Mouse (Mus musculus) layer of hippocampus, postnatal 25 days (tissue): ENCODE measurements around the gene Tymp. TPM values are rescaled to one million over a fixed set of nuclear protein-coding genes. Genes with fewer than 3 reads are reported as not detected.

ENCODE experiments used
- DNase-seq, 2 experiments: peaks; one replicate each; pipeline ENCODE4 v3.0.0; 2022; ENCODE audit warnings: mixed read lengths in 2 of 2, low spot score in 1 of 2; ENCODE audit errors: extremely low spot score in 1 of 2
- total RNA-seq, 2 experiments: library from RNA; stranded (reverse); gene quantifications; 2 replicates each; pipeline ENCODE4 v1.2.3; 2021

Tymp gene
- total RNA-seq, 2 experiments from 2014 or later: 1.5 to 1.8 TPM

DNA sequence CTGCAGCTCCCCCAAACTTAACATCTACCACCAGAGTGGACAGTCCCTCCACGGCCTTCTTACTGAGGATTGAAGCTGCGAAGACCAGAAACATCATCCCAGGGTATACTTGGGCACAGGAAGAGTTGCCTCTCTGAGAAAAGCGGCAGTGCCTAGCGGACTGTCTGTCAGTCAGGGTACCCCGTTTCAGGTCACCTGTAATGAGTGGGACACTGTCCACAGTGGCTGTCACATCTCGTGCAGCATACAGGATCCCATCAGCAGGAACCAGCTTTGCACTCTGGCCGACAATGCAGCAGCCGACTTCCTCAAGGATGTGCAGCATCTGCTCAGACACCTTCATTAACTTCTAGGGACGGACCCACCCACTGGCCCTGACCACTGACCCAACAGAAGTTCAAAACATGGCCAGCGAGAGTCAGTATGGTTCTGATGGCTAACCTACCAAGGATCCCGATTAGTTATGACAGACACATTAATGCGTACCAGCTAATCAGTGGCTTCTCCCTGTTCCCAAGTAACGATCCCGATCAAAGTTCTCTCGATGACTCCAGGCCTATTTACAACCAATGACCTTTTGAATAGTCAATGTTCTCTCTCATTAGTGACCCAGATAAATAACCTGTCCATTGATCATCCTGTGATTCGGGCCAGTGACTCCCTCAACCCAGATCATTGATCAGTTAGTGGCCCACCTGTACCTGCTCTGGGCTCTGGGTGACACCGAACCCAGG lies 1.9 kb downstream of the Tymp start:
- no peak for DNase-seq

DNA sequence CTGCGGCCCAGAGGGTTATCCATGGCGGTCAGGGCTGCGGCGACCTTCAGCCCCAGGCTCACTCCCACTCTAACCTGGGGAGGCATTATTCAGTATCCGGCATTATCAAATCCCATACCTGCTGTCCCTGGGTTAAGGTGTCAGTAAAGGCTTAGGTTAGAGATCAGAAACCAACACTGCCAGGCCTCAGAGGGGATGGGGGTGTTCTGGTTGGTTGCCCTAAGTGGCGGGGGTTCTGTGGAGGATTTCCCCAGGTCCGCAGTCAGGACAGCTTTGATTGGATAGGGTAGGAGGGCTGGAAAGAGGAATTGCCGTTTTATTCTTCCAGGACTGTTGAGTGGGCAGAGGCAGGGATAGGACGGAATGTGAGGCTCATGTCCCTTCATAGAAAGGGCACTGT lies 2.5 kb downstream of the Tymp start:
- no peak for DNase-seq

DNA sequence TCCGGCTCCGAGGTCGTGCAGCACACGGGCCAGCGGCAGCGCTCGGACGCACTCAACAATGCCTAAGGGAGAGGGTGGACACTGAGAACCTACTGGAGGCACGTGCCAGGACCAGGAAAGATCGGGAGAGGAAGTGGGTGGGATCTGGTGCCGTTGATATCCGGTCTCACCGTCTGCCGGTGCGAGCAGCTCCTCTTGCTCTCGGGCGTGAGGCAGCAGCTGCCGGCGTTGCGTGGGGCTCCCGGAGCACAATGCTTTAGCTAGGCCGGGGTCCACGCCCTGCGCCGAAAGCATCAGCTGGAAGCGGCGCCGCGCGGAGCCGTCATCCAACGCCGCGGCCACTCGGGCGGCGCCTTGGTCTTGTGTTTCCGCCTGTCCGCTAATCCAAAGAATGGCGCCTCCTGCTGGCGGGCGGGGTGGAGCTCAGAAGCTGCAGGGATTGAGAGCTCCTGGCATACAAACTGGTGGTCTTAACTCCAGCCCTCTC lies 3.0 kb downstream of the Tymp start, which contains the start of gene Sco2:
Gene Sco2, minus strand, starts transcription at position 85 of the 487 bp plus-strand sequence.
- DNase-seq: peak; percentile 97 to 99

DNA sequence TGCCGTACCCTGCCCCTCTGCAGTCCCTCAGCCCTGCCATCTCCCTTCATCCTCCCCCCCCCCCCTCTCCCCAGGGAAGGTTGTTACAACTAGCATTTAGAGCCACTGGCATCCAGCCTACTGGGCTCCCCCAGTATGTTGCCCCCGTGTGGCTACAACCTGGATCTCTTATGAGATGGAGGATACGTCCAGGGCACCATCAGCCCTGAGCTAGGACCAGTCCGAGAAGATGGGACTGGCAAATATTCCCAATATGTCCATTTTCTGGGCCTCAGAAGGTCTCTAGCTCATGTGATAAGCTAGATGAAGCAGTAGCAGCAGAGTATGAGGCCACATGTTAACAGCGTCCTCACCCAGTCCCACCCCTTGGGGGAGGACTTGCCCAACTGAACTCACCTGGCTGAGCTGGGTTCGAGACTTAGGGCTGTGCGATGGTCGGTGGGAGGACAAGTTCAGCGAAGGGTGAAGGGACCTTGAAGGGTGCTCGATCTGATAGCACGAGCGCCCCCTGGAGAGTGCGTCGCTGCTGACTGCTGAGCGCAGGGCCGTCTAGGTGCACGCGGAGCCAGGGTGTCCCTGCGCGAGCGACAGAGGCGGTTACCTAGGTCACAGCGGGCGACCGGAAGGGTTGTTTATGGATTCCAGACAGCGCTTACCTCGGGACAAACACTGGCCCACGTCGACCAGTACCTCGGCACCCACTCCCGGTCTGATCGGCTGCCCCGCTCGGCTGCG lies 3.6 kb downstream of the Tymp start:
- DNase-seq: peak; percentile 64 to 88

DNA sequence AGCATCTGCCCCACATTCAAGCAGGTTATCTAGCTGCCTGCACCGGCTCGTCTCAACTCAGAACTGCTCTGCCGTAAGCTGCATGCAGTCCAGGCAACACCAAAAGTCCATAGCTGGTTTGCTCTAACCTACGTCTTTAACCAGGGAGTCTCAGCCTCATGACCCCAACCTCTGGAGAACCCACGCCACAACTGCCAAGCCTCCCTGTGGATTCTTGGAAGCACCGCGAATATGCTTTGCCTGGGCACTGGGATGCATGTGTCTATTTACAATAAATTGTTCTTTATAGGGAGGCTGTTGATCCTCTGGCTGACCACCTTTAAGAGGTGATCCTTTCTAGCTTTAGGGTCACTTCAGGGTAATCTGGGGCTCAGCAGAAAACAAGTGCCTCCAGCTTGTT lies 4.3 kb downstream of the Tymp start:
- no peak for DNase-seq

DNA sequence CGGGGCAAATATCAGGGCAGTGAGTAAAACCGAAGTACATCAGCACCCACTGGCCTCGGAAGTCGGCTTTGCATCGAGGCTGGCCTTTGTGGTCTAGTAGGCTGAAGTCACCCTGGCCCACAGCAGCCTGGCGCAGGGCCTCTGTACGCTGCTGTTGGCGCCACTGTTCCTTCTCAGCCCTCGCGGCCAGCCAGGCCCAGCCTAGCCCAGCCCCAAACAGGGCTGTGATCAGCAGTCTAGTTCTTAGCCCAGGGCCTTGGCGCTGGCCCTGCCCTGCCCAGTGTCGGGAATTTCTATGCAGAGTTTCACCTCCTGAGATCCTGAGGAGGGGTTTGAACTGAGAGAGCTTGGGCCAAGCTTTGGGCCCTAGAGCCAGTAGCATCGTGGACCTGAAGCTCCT lies 4.8 kb downstream of the Tymp start:
- DNase-seq: no peak

DNA sequence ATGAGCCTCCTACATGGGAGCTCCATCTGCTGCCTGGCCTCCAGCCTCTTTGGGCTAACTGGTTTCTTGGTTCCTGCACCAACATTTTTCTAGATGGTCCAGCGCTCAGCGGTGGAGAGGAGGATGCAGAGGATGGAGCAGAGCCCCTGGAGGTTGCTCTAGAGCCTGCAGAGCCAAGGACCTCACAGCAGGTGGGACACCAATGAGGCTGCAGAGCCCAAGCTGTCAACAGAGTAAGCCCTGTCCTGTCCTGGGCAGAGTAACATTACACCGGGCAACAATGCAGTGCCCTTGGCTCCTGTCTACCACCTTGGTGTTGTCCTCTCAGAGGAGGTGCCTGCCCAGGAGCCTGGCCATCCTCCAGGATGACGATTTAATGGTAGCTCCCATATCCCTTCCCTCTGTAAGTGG lies 11.7 kb downstream of the Tymp start:
- DNase-seq: no peak

DNA sequence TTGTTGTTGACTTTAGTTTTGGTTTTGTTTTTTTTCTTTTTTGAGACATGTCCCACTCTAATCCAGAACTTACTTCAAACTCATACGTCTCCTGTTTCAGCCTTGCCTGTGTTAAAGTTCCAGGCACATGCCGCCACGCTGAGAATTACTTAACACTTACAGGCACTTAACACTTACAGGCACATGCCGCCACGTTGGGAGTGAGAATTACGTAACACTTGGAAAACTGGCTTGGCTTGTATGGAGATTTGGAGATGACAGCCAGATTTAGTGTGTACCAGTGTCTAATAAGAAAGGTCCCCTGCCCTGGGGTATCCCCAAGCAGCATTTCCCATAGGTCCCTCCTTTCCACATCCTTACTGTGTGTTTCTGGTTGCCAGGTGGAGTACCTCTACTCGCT lies 13.8 kb downstream of the Tymp start:
- DNase-seq: no peak

DNA sequence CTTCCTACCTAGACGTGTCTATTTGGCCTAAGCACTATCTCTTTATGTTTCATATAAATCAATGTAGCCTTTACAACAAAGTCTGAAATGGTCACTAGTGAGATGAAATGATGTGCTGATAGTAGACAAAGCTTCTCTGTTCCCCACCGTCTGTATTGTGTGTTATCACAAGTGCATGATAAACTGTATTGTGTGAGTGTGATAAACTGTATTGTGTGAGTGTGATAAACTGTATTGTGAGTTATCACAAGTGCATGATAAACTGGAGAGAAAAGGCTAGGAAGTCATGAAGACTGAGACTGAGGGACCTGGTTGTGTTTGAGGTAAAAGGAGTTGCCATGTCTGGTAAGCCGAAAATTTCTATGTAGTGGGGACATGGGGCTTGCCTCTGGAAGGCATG lies 18.1 kb downstream of the Tymp start:
- DNase-seq: no peak

DNA sequence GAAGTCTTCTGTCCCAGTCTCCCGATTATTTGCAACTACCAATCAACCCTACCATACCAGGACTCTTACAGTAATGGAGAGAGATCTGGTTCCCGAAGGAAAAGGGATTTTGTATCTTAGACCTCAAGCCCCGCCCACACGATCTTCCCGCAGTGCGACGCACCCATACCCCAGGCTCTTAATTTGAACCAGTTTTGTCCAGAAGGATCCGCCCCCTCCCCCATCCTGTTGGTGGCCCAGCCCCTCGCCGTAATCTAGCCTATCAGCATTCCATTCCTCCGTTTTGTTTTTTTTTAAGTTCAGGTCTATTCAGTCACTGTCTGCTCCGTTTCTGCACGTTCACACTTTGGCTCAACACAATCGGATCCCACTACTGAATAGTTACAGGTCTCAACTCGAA lies 20.5 kb downstream of the Tymp start:
- peak in 1 of 2 experiments; percentile 54 for DNase-seq

DNA sequence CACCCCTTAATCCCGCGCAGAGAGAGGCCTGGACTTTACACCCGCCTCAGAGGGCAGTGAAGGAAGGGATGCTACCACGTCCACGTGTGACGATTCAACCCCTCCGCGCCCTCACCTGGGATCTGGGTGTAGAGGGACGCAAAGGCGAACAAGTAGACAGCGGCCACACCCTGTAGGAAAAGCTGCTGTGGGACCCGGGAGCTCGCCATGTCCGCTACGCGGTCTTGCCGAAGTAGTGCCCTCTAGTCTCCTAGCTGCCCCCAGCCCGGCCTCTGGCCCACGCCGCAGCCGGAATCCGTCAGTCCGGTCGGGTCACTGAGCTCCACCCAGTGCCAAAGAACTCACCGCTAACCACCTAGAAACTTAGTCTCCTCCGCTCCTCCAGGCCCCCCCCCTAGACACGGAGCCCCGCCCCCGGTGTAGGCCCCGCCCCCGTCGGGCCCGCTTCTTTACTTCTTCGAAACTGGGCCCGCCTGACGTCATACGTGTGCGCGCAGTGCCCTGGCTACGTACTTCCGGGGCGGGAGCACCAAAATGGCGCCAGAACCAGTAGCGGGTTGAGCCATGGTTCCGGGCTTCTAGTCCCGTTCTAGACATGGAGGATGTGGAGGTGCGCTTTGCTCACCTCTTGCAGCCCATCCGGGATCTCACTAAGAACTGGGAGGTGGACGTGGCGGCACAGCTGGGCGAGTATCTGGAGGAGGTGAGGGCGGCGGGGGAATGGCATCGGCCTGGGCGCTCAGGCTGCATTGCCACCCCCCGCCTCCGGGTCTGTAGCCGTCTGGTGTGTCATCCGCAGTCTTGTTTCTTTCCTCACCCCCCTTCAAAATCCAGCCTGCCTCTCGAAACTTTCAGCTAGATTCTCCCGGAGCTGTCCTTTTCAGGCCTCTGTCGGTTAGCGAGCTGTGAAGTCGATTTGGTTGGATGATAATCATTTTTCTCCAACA lies 21.3 kb downstream of the Tymp start, which contains the start of the genes Lmf2 and Ncaph2:
Gene Lmf2, minus strand, starts transcription at position 419 of the 947 bp plus-strand sequence.
Gene Ncaph2, plus strand, starts transcription at position 479 of the 947 bp plus-strand sequence.
- peak; percentile 93 to 94 for DNase-seq

DNA sequence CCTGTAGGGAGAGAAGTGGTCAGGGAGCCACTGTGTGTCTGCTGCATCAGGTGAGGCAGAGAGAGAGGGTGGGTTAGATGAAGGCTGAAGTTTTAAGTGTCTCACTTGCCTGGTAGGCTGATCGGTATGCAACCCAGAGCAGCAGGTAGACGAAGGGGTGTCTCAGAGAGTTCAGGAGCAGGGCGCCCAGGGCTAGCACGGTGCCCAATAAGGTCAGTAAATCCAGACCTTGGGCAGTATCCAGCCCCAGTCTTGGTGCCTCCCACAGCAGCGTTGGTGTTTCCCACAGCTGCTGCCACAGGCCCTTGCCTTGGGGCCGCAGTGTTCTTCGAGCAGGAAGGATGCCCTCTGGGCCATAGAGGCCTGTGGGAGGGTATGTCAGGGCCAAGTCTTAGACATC lies 22.4 kb downstream of the Tymp start:
- no peak for DNase-seq

DNA sequence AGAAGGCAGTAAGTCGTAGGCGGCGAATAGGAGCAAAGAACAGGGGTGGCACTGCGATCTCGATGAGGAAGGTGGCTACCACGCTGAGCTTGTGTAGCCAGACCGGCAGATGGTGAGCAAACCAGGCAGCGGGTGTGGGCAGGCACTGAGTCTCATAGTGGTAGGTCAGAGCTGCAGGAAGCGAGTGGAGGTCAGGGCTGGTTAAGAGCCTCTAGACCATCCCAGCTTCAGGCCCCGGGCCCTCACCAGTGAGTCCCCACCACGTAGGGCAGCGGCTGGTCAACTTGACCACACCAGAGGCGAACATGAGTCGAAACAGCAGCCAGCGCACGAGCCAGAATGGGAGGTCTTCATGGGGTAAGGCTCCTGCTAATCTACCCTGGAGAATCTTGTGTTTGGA lies 23.0 kb downstream of the Tymp start:
- DNase-seq: no peak

DNA sequence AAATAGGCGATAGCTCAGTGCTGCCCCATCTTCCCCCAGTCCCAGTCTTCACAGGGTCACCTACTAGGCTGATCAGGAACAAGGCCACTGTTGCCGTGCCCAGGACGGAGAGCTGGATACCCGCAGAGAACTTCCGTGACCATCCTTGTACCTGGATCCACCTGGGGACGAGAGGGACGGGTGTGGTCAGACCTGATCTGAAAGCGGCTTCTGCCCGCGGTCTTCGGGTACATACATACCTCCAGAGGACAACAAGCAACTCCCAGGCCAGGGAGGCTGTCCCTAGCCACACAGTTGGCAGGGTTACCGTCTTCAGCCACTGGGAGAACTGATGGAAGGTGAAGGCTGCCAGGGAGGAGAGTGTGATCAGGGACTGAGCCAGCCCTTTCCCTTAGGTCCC lies 24.0 kb downstream of the Tymp start:
- no peak for DNase-seq

DNA sequence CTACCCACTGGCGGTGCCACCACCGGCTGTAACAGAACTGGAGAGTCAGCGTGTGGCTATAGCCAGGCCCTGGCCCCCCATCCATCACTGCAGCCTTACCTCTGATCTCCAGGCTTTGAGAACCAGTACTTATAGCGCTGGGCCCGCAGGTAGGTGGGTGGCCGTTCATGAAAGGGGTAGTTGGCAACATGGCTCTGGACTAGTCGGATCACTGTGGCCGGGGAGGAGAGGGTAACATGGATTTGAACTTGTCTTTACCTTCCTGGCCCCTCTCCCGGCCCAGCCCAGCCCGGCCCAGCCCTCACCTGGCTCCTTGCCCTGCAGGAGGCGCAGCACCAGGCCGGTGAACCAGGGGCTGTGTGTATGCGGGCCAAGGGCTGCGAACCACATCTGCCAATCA lies 24.8 kb downstream of the Tymp start:
- no peak for DNase-seq

DNA sequence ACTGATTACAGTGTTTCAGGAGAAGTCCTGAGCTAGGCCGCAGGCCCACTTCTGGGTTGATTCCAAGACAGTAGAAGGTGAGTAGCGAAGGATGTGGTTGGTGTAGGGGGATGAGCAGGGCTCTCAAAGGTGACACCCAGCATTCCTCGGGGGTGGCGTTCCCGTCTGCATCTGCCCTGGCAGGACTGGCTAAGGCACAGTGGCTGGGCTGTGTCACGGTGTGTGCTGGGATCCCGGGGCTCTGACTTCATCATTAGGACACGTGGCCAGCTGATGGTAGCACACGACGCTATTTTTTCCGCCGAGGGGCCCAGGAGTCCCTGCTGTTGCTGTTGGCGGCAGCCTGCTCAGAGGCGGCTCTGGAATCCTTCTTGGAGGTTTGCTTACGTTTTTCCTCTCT lies 25.5 kb downstream of the Tymp start:
- no peak for DNase-seq

DNA sequence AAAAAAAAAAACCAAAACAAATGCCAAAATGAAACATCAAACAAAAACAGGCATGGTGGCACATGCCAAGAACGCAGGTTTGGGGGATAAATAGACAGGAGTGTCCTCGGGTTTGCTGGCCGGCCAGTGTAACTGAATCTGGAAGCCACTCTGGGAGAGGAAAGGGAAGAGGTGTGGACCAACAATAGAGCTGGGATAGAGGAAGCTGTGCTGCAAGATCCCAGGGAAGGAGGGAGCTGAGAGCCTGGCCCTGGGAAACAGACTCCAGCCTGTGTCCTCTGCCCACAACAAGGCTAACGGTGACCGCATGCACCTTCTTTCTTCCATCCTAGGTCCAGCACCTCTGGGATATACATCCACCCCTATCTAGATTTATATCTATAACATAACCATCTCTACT lies 26.4 kb downstream of the Tymp start:
- DNase-seq: no peak

DNA sequence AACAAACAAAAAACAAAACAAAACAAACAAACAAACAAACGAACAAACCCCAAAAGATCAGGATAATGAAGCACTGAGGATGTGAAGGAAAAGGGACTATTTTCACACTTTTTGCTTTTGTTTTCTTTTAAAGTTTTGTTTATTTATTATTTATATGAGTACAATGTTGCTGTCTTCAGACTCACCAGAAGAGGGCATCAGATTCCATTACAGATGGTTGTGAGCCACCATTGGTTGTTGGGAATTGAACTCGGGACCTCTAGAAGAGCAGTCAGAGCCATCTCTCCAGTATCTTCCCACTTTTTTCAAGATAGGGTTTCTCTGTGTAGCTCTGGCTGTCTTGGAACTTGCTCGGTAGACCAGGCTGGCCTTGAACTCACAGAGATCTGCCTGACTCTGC lies 33.5 kb downstream of the Tymp start:
- DNase-seq: no peak

DNA sequence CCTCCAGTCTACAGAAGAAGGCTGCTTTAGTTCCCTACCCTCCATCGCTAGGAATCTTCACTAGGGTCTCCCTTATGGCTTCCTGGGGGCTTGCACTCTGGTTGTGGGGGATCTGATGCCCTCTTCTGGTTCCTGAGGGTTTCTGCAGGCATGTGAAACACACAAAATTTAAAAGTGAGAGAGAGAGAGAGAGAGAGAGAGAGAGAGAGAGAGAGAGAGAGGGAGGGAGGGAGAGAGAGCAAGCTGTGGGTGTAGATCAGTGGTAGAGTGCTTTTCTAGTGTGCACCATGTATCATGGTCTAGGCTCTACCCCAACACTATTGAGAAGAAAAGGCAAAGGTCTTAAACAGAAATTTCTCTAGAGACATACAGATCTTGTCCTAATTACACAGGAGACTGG lies 35.2 kb downstream of the Tymp start:
- DNase-seq: no peak

DNA sequence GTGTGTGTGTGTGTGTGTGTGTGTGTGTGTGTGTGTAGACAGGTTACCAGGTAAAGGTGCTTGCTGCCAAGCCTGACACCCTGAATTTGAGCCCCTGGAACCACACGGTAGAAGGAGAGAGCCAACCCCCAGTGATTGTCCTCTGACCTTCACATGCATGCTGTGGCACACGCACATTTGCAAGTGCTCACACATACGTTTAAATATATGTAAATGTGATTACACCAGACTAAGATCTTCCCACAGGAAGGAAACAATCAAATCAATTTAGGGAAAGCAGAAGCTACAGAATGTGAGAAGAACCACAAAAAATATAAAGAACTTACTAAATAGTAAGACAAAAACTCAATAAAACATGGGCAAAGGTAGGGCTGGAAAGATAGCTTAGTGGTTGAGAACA lies 36.7 kb downstream of the Tymp start:
- DNase-seq: no peak

DNA sequence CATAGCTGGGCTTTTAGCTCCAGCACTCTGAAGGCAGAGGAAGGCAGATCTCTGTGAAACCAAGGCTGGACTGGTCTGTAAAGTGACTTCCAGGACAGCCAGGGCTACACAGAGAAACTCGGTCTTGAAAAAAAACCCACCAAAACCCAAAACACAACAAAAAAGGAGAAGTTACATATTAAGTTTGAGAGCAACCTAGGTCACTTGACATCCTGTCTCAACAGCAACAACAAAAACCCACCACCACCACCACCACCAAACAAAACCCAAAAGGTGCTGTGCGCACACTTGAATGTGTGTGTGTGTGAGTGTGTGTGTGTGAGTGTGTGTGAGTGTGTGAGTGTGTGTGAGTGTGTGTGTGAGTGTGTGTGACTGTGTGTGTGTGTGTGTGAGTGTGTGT lies 37.1 kb downstream of the Tymp start:
- DNase-seq: no peak
